Mouse (Mus musculus) right cerebral cortex, postnatal 36 days (tissue): ENCODE data around the gene Pwp2.
"Not testable (repeated sequence)": the region's sequence is repeated elsewhere in the genome, so short reads cannot be mapped to it uniquely, and the experiment has no call there.

Experiments
- DNase-seq, 2 experiments: peaks; one replicate each; pipeline ENCODE4 v3.0.0; 2022; ENCODE audit warnings: low spot score in 2 of 2, mixed read lengths in 1 of 2

The Pwp2 gene

GRCm38 (mm10) chr10:78143727-78144505 is 41.0 kb downstream of the Pwp2 start:
- peak; percentile 48 to 74 for DNase-seq

GRCm38 (mm10) chr10:78140843-78141242 is 44.1 kb downstream of the Pwp2 start:
- DNase-seq: no peak

- no peak for DNase-seq
Observed at GRCm38 (mm10) chr10:78140251-78140600, 44.7 kb downstream of the Pwp2 start.

GRCm38 (mm10) chr10:78139572-78140250 is 45.2 kb downstream of the Pwp2 start:
- DNase-seq: no peak

GRCm38 (mm10) chr10:78138812-78139523 is 46.0 kb downstream of the Pwp2 start:
- DNase-seq: no peak

GRCm38 (mm10) chr10:78137191-78137590 is 47.8 kb downstream of the Pwp2 start:
- DNase-seq: no peak

- DNase-seq: no peak
Observed at GRCm38 (mm10) chr10:78135947-78136346, 49.0 kb downstream of the Pwp2 start.

- DNase-seq: no peak
Observed at GRCm38 (mm10) chr10:78134975-78135798, 49.8 kb downstream of the Pwp2 start.

- DNase-seq: no peak
Observed at GRCm38 (mm10) chr10:78134400-78134799, 50.5 kb downstream of the Pwp2 start.

GRCm38 (mm10) chr10:78129998-78130397 is 55.0 kb downstream of the Pwp2 start:
- DNase-seq: no peak

GRCm38 (mm10) chr10:78129423-78129822 is 55.5 kb downstream of the Pwp2 start:
- no peak for DNase-seq

GRCm38 (mm10) chr10:78128647-78129046 is 56.3 kb downstream of the Pwp2 start:
- no peak for DNase-seq

GRCm38 (mm10) chr10:78127931-78128330 is 57.0 kb downstream of the Pwp2 start:
- DNase-seq: no peak

- no peak for DNase-seq
Observed at GRCm38 (mm10) chr10:78127046-78127870, 57.7 kb downstream of the Pwp2 start.

- DNase-seq: no peak
Observed at GRCm38 (mm10) chr10:78126311-78126710, 58.6 kb downstream of the Pwp2 start.

GRCm38 (mm10) chr10:78125061-78125460 is 59.9 kb downstream of the Pwp2 start:
- DNase-seq: not testable (repeated sequence)

GRCm38 (mm10) chr10:78124137-78124536 is 60.8 kb downstream of the Pwp2 start:
- DNase-seq: not testable (repeated sequence)
